Comparison of ENCODE assay signal across 12 mouse cellular contexts in the genomic region with DNA sequence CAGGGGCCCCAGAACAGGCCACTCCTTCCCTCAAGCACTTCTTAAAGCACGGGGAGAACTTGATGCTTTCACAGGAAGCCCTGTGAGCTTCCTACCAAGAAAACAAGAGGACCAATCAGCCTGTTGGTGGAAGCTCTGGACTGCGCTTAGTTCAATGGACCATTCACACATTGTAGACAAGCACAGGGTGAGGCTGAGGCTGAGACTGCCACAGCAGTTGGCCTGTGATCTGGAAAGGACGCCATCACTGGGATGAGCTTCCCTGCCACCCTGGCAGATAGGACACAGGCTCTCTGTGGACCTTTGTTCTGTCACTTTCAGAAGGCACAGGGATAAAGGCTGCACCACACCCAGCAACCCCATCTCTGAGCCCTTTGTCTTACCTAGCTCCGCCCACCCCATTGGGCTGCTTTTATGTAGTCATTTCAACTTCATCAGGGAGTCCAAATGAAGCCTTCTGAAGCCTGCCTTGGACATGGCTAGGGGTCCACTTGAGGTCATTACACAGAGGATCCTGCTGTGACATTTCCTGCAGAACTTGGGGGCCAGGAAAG. TPM values are rescaled to one million over a fixed set of nuclear protein-coding genes. Genes with fewer than 3 reads are reported as not detected.
DNase-seq lines count a peak whose midpoint lies in the region; ATAC-seq lines count a peak whose summit lies in the region.
"Had no signal": no experiment of that assay in that cellular context is flagged by ENCODE, and none has a peak within 500 bp of the region (broad histone marks: within the 10 kb centered on the region; RNA-seq: fewer than 3 reads in every experiment).

No protein-coding gene starts in this region.

- WGBS in heart, embryonic 14.5 days, result 45% methylated on average over 4 of the region's 4 CpGs
- 28% methylated on average over 4 of the region's 4 CpGs for WGBS in neural tube, embryonic 14.5 days
- WGBS in intestine, embryonic 16.5 days, result 51% methylated on average over 4 of the region's 4 CpGs

- ATAC-seq in heart, embryonic 14.5 days (ENCODE audit: insufficient number of reproducible peaks, insufficient read depth, low FRiP score, low read depth), result no peak
- peak; percentile 23; the same call in 1 of the 2 replicates for ATAC-seq in neural tube, embryonic 14.5 days (ENCODE audit: low read depth)
- peak; percentile 17; the same call in 1 of the 2 replicates for ATAC-seq in intestine, embryonic 16.5 days
- ATAC-seq: CD4-positive, CD25-positive, alpha-beta regulatory T cell, adult 4 months; inflammation-experienced regulatory T-cells, adult 6 months had no signal

- no peaks in the 10 kb centered on the region for H3K36me3 ChIP-seq in heart, embryonic 14.5 days (ENCODE audit: control insufficient read depth, insufficient read depth, low read length)
- H3K36me3 ChIP-seq in neural tube, embryonic 14.5 days (ENCODE audit: control insufficient read depth, insufficient read depth, low read length), result no peaks in the 10 kb centered on the region
- no peaks in the 10 kb centered on the region for H3K36me3 ChIP-seq in intestine, embryonic 16.5 days (ENCODE audit: control insufficient read depth, insufficient read depth, low read length)

- peak overlapping the region in 1 of 2 experiments; percentile 10; a peak in 1 of 4 replicates for H3K4me3 ChIP-seq in heart, embryonic 14.5 days (ENCODE audit: control insufficient read depth in 1 of 2, insufficient read depth in 1 of 2, low read depth in 1 of 2, low read length in 2 of 2)
- H3K4me3 ChIP-seq in neural tube, embryonic 14.5 days (ENCODE audit: low read depth, low read length), result no peak overlapping the region
- H3K4me3 ChIP-seq in intestine, embryonic 16.5 days (ENCODE audit: low read length), result no peak overlapping the region

- H3K9ac ChIP-seq in heart, embryonic 14.5 days (ENCODE audit: low read length), result peak overlapping the region; percentile 35
- no peak overlapping the region for H3K9ac ChIP-seq in neural tube, embryonic 14.5 days (replicated peaks; ENCODE audit: low read depth, low read length)
- H3K9ac ChIP-seq in intestine, embryonic 16.5 days (ENCODE audit: low read depth, low read length), result peak overlapping the region; percentile 39; the same call in 1 of the 2 replicates

- peak overlapping the region; percentile 57 for H3K4me2 ChIP-seq in heart, embryonic 14.5 days (ENCODE audit: low read length)
- H3K4me2 ChIP-seq in neural tube, embryonic 14.5 days (ENCODE audit: low read depth, low read length), result no peak overlapping the region
- H3K4me2 ChIP-seq in intestine, embryonic 16.5 days (ENCODE audit: low read depth, low read length), result no peak overlapping the region
- H3K4me2 ChIP-seq: liver, embryonic 11.5 days had no signal

- H3K9me3 ChIP-seq in heart, embryonic 14.5 days (ENCODE audit: control insufficient read depth, low read length), result no peaks in the 10 kb centered on the region
- no peaks in the 10 kb centered on the region for H3K9me3 ChIP-seq in neural tube, embryonic 14.5 days (ENCODE audit: control insufficient read depth, low read length)
- no peaks in the 10 kb centered on the region for H3K9me3 ChIP-seq in intestine, embryonic 16.5 days (ENCODE audit: control insufficient read depth, low read length)

- no peaks in the 10 kb centered on the region for H3K27me3 ChIP-seq in heart, embryonic 14.5 days (ENCODE audit: control insufficient read depth, insufficient read depth, low read length)
- H3K27me3 ChIP-seq in neural tube, embryonic 14.5 days (ENCODE audit: control insufficient read depth, insufficient read depth, low read length), result 0 out of 2 replicates have a peak, but pooled peaks cover 3% of the 10 kb centered on the region
- H3K27me3 ChIP-seq in intestine, embryonic 16.5 days (replicated peaks; ENCODE audit: control insufficient read depth, insufficient read depth, low read length), result no peaks in the 10 kb centered on the region

- no peak overlapping the region; a peak in 1 of 4 replicates for H3K27ac ChIP-seq in heart, embryonic 14.5 days (replicated peaks in 1 of 2; ENCODE audit: control insufficient read depth in 1 of 2, insufficient read depth in 1 of 2, low read depth in 2 of 2, low read length in 2 of 2)
- no peak overlapping the region for H3K27ac ChIP-seq in neural tube, embryonic 14.5 days (ENCODE audit: low read depth, low read length)
- H3K27ac ChIP-seq in intestine, embryonic 16.5 days (ENCODE audit: low read length), result 0 out of 2 replicates have a peak overlapping the region, but pooled peaks have one; percentile 23

- H3K4me1 ChIP-seq in heart, embryonic 14.5 days (ENCODE audit: control insufficient read depth in 2 of 2, insufficient read depth in 2 of 2, low read length in 2 of 2), result peaks cover 4 to 5% of the 10 kb centered on the region in 2 experiments; a peak in 2 of 4 replicates
- no peaks in the 10 kb centered on the region for H3K4me1 ChIP-seq in neural tube, embryonic 14.5 days (ENCODE audit: control insufficient read depth, insufficient read depth, low read length)
- peaks cover 10% of the 10 kb centered on the region; the same call in 1 of the 2 replicates for H3K4me1 ChIP-seq in intestine, embryonic 16.5 days (ENCODE audit: control insufficient read depth, insufficient read depth, low read length)

- DNase-seq in heart, adult 9 months (ENCODE audit: low spot score in 2 of 2), result no peak
- no peak for DNase-seq in neural tube, embryonic 10.5 days (ENCODE audit: extremely low spot score, low spot score)
- no peak for DNase-seq in thymus, postnatal 10 days (ENCODE audit: low spot score in 2 of 2)
- DNase-seq in ovary, postnatal 36 days (ENCODE audit: low spot score), result no peak
- DNase-seq: cerebellum, adult 18-20 months; kidney, postnatal 4 days had no signal

RNA-seq across cellular contexts. Expression of a gene that starts 13.0 kb away (rescaled TPM):
- polyA plus RNA-seq in heart, embryonic 14.5 days (2014; fragmentation: Nextera tagmentation; extraction: Ambion mirVana), result 13.2 and 13.3 TPM in 2 replicates
- 9.0 and 9.4 TPM in 2 replicates for polyA plus RNA-seq in neural tube, embryonic 14.5 days (2014; fragmentation: Nextera tagmentation; extraction: Ambion mirVana)
- 9.7 and 11.4 TPM in 2 replicates for polyA plus RNA-seq in intestine, embryonic 16.5 days (2015; fragmentation: Nextera tagmentation; extraction: Ambion mirVana)

RNA-seq across cellular contexts. Expression of a gene that starts 44.1 kb away (rescaled TPM):
- 194 and 198 TPM in 2 replicates for polyA plus RNA-seq in heart, embryonic 14.5 days (2014; fragmentation: Nextera tagmentation; extraction: Ambion mirVana)
- 18.4 and 30.6 TPM in 2 replicates for polyA plus RNA-seq in neural tube, embryonic 14.5 days (2014; fragmentation: Nextera tagmentation; extraction: Ambion mirVana)
- polyA plus RNA-seq in intestine, embryonic 16.5 days (2015; fragmentation: Nextera tagmentation; extraction: Ambion mirVana), result 369 and 438 TPM in 2 replicates
